Mouse (Mus musculus) limb, embryonic 14.5 days (tissue): ENCODE measurements around the gene Fam47e. TPM values are rescaled to one million over a fixed set of nuclear protein-coding genes. Genes with fewer than 3 reads are reported as not detected.
A peak's percentile ranks its signal among the peaks of the same experiment; 100 is the strongest.

ENCODE experiments used
- ATAC-seq: fragments of 200-750 bp; cut with Nextera tagmentation; 2 replicates; pipeline ENCODE4 v1.8.0; 2017; ENCODE audit warnings: low read depth, moderate number of reproducible peaks, moderate TSS enrichment; ENCODE audit not compliant: low FRiP score
- DNase-seq: peaks from one replicate; pipeline ENCODE4 v3.0.0-alpha.2; 2015; ENCODE audit warnings: low spot score
- H3K27ac ChIP-seq: fragments of 300-500 bp; sonication (generic); replicated peaks from 2 replicates; pipeline ENCODE4 v1.5.1; 2014; ENCODE audit warnings: low read depth, mild to moderate bottlenecking, low read length, moderate library complexity, mixed read lengths
- H3K27me3 ChIP-seq: fragments of 300-500 bp; sonication (generic); 2 replicates; pipeline ENCODE4 v1.6.1; 2014; ENCODE audit warnings: low read length, mixed read lengths; ENCODE audit not compliant: control insufficient read depth, insufficient read depth
- H3K36me3 ChIP-seq: fragments of 300-500 bp; sonication (generic); 2 replicates; pipeline ENCODE4 v1.6.1; 2014; ENCODE audit warnings: mild to moderate bottlenecking, low read length, moderate library complexity, mixed read lengths; ENCODE audit not compliant: control insufficient read depth, insufficient read depth
- H3K4me1 ChIP-seq: fragments of 300-500 bp; sonication (generic); 2 replicates; pipeline ENCODE4 v1.6.1; 2014; ENCODE audit warnings: antibody characterized with exemption, low read length, mixed read lengths; ENCODE audit not compliant: control insufficient read depth, insufficient read depth
- H3K4me2 ChIP-seq: fragments of 300-500 bp; sonication (generic); replicated peaks from 2 replicates; pipeline ENCODE4 v1.6.1; 2014; ENCODE audit warnings: low read depth, mild to moderate bottlenecking, low read length, moderate library complexity; ENCODE audit not compliant: severe bottlenecking
- H3K4me3 ChIP-seq: fragments of 300-500 bp; sonication (generic); replicated peaks from 2 replicates; pipeline ENCODE4 v1.5.1; 2014; ENCODE audit warnings: low read length
- H3K9ac ChIP-seq: fragments of 300-500 bp; sonication (generic); 2 replicates; pipeline ENCODE4 v1.6.1; 2014; ENCODE audit warnings: mild to moderate bottlenecking, low read depth, low read length, moderate library complexity; ENCODE audit not compliant: severe bottlenecking
- H3K9me3 ChIP-seq: fragments of 300-500 bp; sonication (generic); 2 replicates; pipeline ENCODE4 v1.6.1; 2016; ENCODE audit warnings: low read length; ENCODE audit not compliant: control insufficient read depth
- POLR2A ChIP-seq: fragments of 200-500 bp; IDR thresholded peaks from 2 replicates; pipeline ENCODE4 v1.8.0; 2012; ENCODE audit warnings: inconsistent platforms, mild to moderate bottlenecking, moderate library complexity, borderline replicate concordance; ENCODE audit not compliant: insufficient read depth, insufficient read length; ENCODE audit errors: extremely low read depth
- WGBS: fragments of 180-500 bp; shearing (Covaris S2); extraction: QIAGEN DNeasy Blood & Tissue Kit; methylation state at CpG from one replicate; pipeline ENCODE4 v1.1.7; 2014; 5-methylcytosine and 5-hydroxymethylcytosine counted together
- polyA plus RNA-seq, 2 experiments: library from polyadenylated mRNA; depleted of rRNA in 1 of 2; stranded (reverse) in 1 of 2; unstranded in 1 of 2; fragments of >200 nt; fragmentation: Nextera tagmentation in 1 of 2; extraction: Ambion mirVana in 1 of 2; gene quantifications; 2 replicates each; pipeline versions ENCODE4 v1.2.1 to v1.2.3; 2012 to 2014

Fam47e gene
- polyA plus RNA-seq (2012; rRNA removed): 0.09 TPM in 1 of 2 replicates, not detected in the other
- 0.35 TPM in 1 of 2 replicates, not detected in the other for polyA plus RNA-seq (2014; fragmentation: Nextera tagmentation; extraction: Ambion mirVana)

DNA sequence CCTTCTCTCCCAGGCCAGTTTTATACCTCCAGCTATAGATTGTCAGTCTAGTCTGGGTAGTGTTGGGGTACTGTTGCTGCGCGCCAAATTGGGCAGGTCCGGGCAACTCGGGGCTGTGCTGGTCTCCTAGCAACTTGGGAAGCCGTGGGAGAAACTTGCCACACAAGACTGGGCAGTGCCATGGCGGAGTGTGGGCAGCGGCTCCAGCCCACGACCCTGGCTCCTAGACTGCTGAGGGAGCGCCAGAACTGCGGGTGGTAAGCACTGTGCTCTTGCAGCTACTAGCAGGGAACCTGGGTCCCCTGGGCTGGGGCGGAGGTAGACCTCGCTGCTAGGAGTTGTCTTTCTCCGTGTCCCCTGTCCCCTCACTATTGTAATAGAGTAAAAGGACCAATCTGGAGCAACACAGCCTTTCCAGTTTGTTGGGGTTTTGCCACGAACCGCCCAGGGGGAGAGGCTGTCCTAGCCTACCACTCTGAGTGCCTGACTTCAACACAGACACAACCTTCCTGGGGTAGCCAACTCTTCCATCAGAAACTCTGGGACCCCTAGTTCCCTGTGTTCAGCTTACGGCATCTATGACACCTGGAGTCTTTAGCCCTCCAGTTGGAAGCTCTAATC lies at the start of gene Fam47e:
Gene Fam47e (plus strand): TSS at position 179 of the 621 bp plus-strand sequence.
- ATAC-seq (no peak), DNase-seq (no peak)
- Histone ChIP-seq H3K9me3 (no peaks in the 10 kb centered on the region), H3K4me3 (no peak within 1 kb of the TSS), H3K27me3 (no peaks in the 10 kb centered on the region), H3K4me2 (no peak within 1 kb of the TSS), H3K4me1 (no peaks in the 10 kb centered on the region), H3K27ac (no peak within 1 kb of the TSS), H3K9ac (no peak within 1 kb of the TSS), H3K36me3 (no peaks in the 10 kb centered on the region)
- 81% methylated on average over 16 of the region's 16 CpGs for WGBS
- no peak for TF ChIP-seq POLR2A

DNA sequence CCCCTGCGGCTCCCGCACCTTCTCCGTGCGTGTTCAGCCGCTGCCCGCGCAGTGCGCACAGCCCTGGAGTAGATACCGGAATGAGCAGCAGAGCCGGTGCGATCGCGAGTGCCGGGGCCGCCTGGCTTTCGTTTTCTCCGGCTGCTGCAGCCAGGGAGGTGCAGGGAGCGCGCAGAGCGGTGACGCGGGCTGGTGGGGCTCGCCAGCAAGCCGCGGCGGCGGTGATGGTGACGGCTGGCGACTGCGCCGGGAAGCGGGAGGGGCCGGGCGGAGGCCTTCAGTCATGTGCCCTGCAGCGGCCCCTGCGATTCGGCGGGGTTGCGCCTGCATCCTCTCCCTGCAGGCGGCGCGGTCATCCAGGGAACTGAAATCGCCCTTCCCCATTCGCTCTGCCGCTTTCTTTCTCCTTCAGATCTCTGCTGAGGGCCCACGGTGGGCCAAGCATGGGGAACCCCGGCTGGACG lies 49.4 kb upstream of the Fam47e start:
- peak overlapping the region; percentile 86 for H3K4me2 ChIP-seq
- H3K9me3 ChIP-seq: no peaks in the 10 kb centered on the region
- peaks cover 15% of the 10 kb centered on the region for H3K4me1 ChIP-seq
- peak overlapping the region; percentile 96 for H3K27ac ChIP-seq
- peak; percentile 52; the same call in 1 of the 2 replicates for TF ChIP-seq POLR2A
- WGBS: under 1% methylated on average over 39 of the region's 48 CpGs
- peak overlapping the region; percentile 94 for H3K9ac ChIP-seq
- H3K4me3 ChIP-seq: peak overlapping the region; percentile 92
- no peaks in the 10 kb centered on the region for H3K36me3 ChIP-seq
- DNase-seq (peak; percentile 95), ATAC-seq (peak; percentile 94)
- no peaks in the 10 kb centered on the region for H3K27me3 ChIP-seq

DNA sequence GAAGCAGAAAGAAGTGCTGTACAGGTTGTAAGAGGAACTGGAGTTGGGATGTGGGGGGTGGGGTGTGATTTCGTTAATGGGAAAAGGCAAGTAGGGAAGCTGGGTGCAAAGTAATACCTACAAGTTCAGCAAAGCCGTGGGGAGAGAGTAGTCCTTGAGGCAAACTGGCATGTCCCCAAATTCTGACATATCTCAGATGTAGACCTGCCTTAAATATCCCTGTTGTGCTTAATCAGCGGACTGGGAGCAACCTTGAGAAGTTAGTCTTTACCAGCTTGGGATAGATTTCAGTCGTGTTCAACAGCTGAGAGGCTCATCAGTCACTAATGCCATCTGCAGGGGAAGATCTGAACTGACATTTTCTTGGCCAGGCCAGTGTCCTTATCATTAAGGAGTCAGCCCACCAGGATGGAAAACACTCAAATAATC lies 48.6 kb upstream of the Fam47e start:
- DNase-seq (peak; percentile 62), ATAC-seq (no peak)
- Histone ChIP-seq H3K4me2 (peak overlapping the region; percentile 86), H3K27me3 (no peaks in the 10 kb centered on the region), H3K9me3 (no peaks in the 10 kb centered on the region), H3K4me3 (peak overlapping the region; percentile 92), H3K9ac (no peak overlapping the region), H3K27ac (peak overlapping the region; percentile 96), H3K4me1 (peaks cover 15% of the 10 kb centered on the region), H3K36me3 (no peaks in the 10 kb centered on the region)
- 30% methylated on average over 4 of the region's 4 CpGs for WGBS
- TF ChIP-seq POLR2A: no peak

DNA sequence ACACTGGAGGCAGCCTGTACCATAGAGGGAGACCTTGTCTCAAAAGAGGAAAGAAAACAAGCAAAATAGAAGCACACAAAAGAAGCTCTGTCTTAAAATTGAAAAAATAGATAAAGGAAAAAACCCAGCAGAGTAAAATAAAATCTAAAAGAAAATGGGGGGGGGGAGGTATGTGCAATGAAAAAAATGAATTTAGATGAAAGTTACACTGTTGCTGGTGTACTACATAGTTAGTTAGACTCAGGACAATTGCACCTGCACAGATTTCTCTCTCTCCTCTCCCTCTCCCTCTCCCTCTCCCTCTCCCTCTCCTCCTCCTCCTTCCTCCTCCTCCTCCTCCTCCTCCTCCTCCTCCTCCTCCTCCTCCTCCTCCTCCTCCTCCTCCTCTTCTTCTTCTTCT lies 48.1 kb upstream of the Fam47e start, which contains the start of gene Scarb2:
Gene Scarb2 (minus strand): TSS at position 101 of the 400 bp plus-strand sequence.
- TF ChIP-seq POLR2A: no peak
- Histone ChIP-seq H3K4me3 (peak within 1 kb of the TSS; percentile 92), H3K36me3 (no peaks in the 10 kb centered on the region), H3K27me3 (no peaks in the 10 kb centered on the region), H3K9ac (peak within 1 kb of the TSS; percentile 94), H3K4me2 (peak within 1 kb of the TSS; percentile 86), H3K4me1 (peaks cover 15% of the 10 kb centered on the region), H3K9me3 (no peaks in the 10 kb centered on the region), H3K27ac (peak within 1 kb of the TSS; percentile 96)
- DNase-seq (no peak), ATAC-seq (no peak)

DNA sequence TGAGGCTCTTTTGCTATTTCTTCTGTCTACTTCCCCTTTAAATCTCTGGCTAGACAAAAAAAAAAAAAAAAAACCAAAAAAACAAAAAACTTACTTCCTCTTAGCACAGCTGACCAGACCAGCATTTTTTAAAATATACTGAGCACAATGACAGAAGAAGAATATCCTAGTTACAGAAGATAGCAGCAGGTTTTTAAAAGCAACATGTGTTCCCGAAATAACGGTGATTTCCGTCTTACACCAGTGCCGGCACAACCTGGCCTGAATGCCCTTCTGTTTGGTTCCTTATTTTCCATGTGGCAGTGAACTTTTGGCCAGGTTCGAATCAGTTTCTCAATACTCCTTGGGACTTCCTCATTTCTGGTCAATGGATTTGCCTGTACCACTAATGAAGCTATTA lies 46.0 kb upstream of the Fam47e start:
- Histone ChIP-seq H3K4me1 (peaks cover 13% of the 10 kb centered on the region), H3K9me3 (no peaks in the 10 kb centered on the region), H3K27me3 (no peaks in the 10 kb centered on the region), H3K4me2 (no peak overlapping the region), H3K9ac (no peak overlapping the region), H3K36me3 (no peaks in the 10 kb centered on the region), H3K4me3 (no peak overlapping the region), H3K27ac (no peak overlapping the region)
- ATAC-seq: no peak
- 89% methylated on average over 5 of the region's 5 CpGs for whole genome bisulfite sequencing
- DNase-seq: no peak
- TF ChIP-seq POLR2A: no peak

- H3K27me3 ChIP-seq: no peaks in the 10 kb centered on the region
- H3K4me2 ChIP-seq: no peak overlapping the region
- H3K9ac ChIP-seq: no peak overlapping the region
- no peak overlapping the region for H3K4me3 ChIP-seq
- H3K9me3 ChIP-seq: no peaks in the 10 kb centered on the region
- H3K4me1 ChIP-seq: peaks cover 3% of the 10 kb centered on the region
- no peak overlapping the region for H3K27ac ChIP-seq
- H3K36me3 ChIP-seq: no peaks in the 10 kb centered on the region
- ATAC-seq (no peak), DNase-seq (no peak)
- no peak for TF ChIP-seq POLR2A
These were observed 43.6 kb upstream of the Fam47e start for GRCm38 (mm10) chr5:92511256-92511655.
